Mouse (Mus musculus) limb, embryonic 14.5 days (tissue): ENCODE measurements around the gene Frmd8. TPM values are rescaled to one million over a fixed set of nuclear protein-coding genes. Genes with fewer than 3 reads are reported as not detected.

ENCODE experiments used
- ATAC-seq: fragments of 200-750 bp; cut with Nextera tagmentation; 2 replicates; pipeline ENCODE4 v1.8.0; 2017; ENCODE audit warnings: low read depth, moderate number of reproducible peaks, moderate TSS enrichment; ENCODE audit not compliant: low FRiP score
- DNase-seq: peaks from one replicate; pipeline ENCODE4 v3.0.0-alpha.2; 2015; ENCODE audit warnings: low spot score
- H3K27ac ChIP-seq: fragments of 300-500 bp; sonication (generic); replicated peaks from 2 replicates; pipeline ENCODE4 v1.5.1; 2014; ENCODE audit warnings: low read depth, mild to moderate bottlenecking, low read length, moderate library complexity, mixed read lengths
- H3K27me3 ChIP-seq: fragments of 300-500 bp; sonication (generic); 2 replicates; pipeline ENCODE4 v1.6.1; 2014; ENCODE audit warnings: low read length, mixed read lengths; ENCODE audit not compliant: control insufficient read depth, insufficient read depth
- H3K36me3 ChIP-seq: fragments of 300-500 bp; sonication (generic); 2 replicates; pipeline ENCODE4 v1.6.1; 2014; ENCODE audit warnings: mild to moderate bottlenecking, low read length, moderate library complexity, mixed read lengths; ENCODE audit not compliant: control insufficient read depth, insufficient read depth
- H3K4me1 ChIP-seq: fragments of 300-500 bp; sonication (generic); 2 replicates; pipeline ENCODE4 v1.6.1; 2014; ENCODE audit warnings: antibody characterized with exemption, low read length, mixed read lengths; ENCODE audit not compliant: control insufficient read depth, insufficient read depth
- H3K4me2 ChIP-seq: fragments of 300-500 bp; sonication (generic); replicated peaks from 2 replicates; pipeline ENCODE4 v1.6.1; 2014; ENCODE audit warnings: low read depth, mild to moderate bottlenecking, low read length, moderate library complexity; ENCODE audit not compliant: severe bottlenecking
- H3K4me3 ChIP-seq: fragments of 300-500 bp; sonication (generic); replicated peaks from 2 replicates; pipeline ENCODE4 v1.5.1; 2014; ENCODE audit warnings: low read length
- H3K9ac ChIP-seq: fragments of 300-500 bp; sonication (generic); 2 replicates; pipeline ENCODE4 v1.6.1; 2014; ENCODE audit warnings: mild to moderate bottlenecking, low read depth, low read length, moderate library complexity; ENCODE audit not compliant: severe bottlenecking
- H3K9me3 ChIP-seq: fragments of 300-500 bp; sonication (generic); 2 replicates; pipeline ENCODE4 v1.6.1; 2016; ENCODE audit warnings: low read length; ENCODE audit not compliant: control insufficient read depth
- POLR2A ChIP-seq: fragments of 200-500 bp; IDR thresholded peaks from 2 replicates; pipeline ENCODE4 v1.8.0; 2012; ENCODE audit warnings: inconsistent platforms, mild to moderate bottlenecking, moderate library complexity, borderline replicate concordance; ENCODE audit not compliant: insufficient read depth, insufficient read length; ENCODE audit errors: extremely low read depth
- WGBS: fragments of 180-500 bp; shearing (Covaris S2); extraction: QIAGEN DNeasy Blood & Tissue Kit; methylation state at CpG from one replicate; pipeline ENCODE4 v1.1.7; 2014; 5-methylcytosine and 5-hydroxymethylcytosine counted together
- polyA plus RNA-seq, 2 experiments: library from polyadenylated mRNA; depleted of rRNA in 1 of 2; stranded (reverse) in 1 of 2; unstranded in 1 of 2; fragments of >200 nt; fragmentation: Nextera tagmentation in 1 of 2; extraction: Ambion mirVana in 1 of 2; gene quantifications; 2 replicates each; pipeline versions ENCODE4 v1.2.1 to v1.2.3; 2012 to 2014

The Frmd8 gene
- polyA plus RNA-seq, 2 experiments: 22.7 TPM

- Histone ChIP-seq H3K4me1 (0 out of 2 replicates have a peak, but pooled peaks cover 2% of the 10 kb centered on the region), H3K27me3 (no peaks in the 10 kb centered on the region), H3K9me3 (no peaks in the 10 kb centered on the region), H3K27ac (no peak overlapping the region), H3K4me3 (no peak overlapping the region), H3K36me3 (no peaks in the 10 kb centered on the region), H3K4me2 (no peak overlapping the region), H3K9ac (no peak overlapping the region)
- TF ChIP-seq POLR2A: no peak
- no peak for ATAC-seq
- 79% methylated on average over 19 of the region's 19 CpGs for WGBS
- DNase-seq: no peak
Measured at GRCm38 (mm10) chr19:5829958-5830615, 45.0 kb downstream of the Frmd8 start.

- WGBS: 89% methylated on average over 7 of the region's 7 CpGs
- Histone ChIP-seq H3K9ac (no peak overlapping the region), H3K27me3 (no peaks in the 10 kb centered on the region), H3K4me1 (peaks cover 12% of the 10 kb centered on the region), H3K36me3 (no peaks in the 10 kb centered on the region), H3K27ac (no peak overlapping the region), H3K4me2 (no peak overlapping the region), H3K9me3 (no peaks in the 10 kb centered on the region), H3K4me3 (no peak overlapping the region)
- TF ChIP-seq POLR2A: no peak
- DNase-seq (no peak), ATAC-seq (no peak)
Measured at GRCm38 (mm10) chr19:5828905-5829304, 46.2 kb downstream of the Frmd8 start.

GRCm38 (mm10) chr19:5828155-5828554 is 46.9 kb downstream of the Frmd8 start:
- ATAC-seq (no peak), DNase-seq (no peak)
- WGBS: 93% methylated on average over 3 of the region's 3 CpGs
- no peaks in the 10 kb centered on the region for H3K9me3 ChIP-seq
- TF ChIP-seq POLR2A: no peak
- no peak overlapping the region for H3K27ac ChIP-seq
- H3K4me3 ChIP-seq: no peak overlapping the region
- H3K36me3 ChIP-seq: no peaks in the 10 kb centered on the region
- H3K27me3 ChIP-seq: no peaks in the 10 kb centered on the region
- no peak overlapping the region for H3K9ac ChIP-seq
- H3K4me1 ChIP-seq: peaks cover 19% of the 10 kb centered on the region
- no peak overlapping the region for H3K4me2 ChIP-seq

- Histone ChIP-seq H3K4me1 (peaks cover 23% of the 10 kb centered on the region), H3K9me3 (no peaks in the 10 kb centered on the region), H3K27me3 (no peaks in the 10 kb centered on the region), H3K4me3 (no peak overlapping the region), H3K27ac (no peak overlapping the region), H3K9ac (no peak overlapping the region), H3K36me3 (no peaks in the 10 kb centered on the region), H3K4me2 (no peak overlapping the region)
- ATAC-seq (no peak), DNase-seq (no peak)
- 72% methylated on average over 9 of the region's 9 CpGs for WGBS
- TF ChIP-seq POLR2A: no peak
Measured at GRCm38 (mm10) chr19:5827456-5828154, 47.5 kb downstream of the Frmd8 start.

GRCm38 (mm10) chr19:5827044-5827443 is 48.0 kb downstream of the Frmd8 start:
- 68% methylated on average over 6 of the region's 6 CpGs for WGBS
- DNase-seq: no peak
- Histone ChIP-seq H3K36me3 (no peaks in the 10 kb centered on the region), H3K4me2 (no peak overlapping the region), H3K4me1 (peaks cover 29% of the 10 kb centered on the region), H3K27ac (no peak overlapping the region), H3K27me3 (no peaks in the 10 kb centered on the region), H3K9ac (no peak overlapping the region), H3K9me3 (no peaks in the 10 kb centered on the region), H3K4me3 (no peak overlapping the region)
- ATAC-seq: no peak
- no peak for TF ChIP-seq POLR2A

GRCm38 (mm10) chr19:5826731-5827002 is 48.4 kb downstream of the Frmd8 start:
- Histone ChIP-seq H3K36me3 (no peaks in the 10 kb centered on the region), H3K4me3 (no peak overlapping the region), H3K4me1 (peaks cover 30% of the 10 kb centered on the region), H3K9ac (no peak overlapping the region), H3K4me2 (no peak overlapping the region), H3K9me3 (no peaks in the 10 kb centered on the region), H3K27me3 (no peaks in the 10 kb centered on the region), H3K27ac (no peak overlapping the region)
- TF ChIP-seq POLR2A: no peak
- ATAC-seq (no peak), DNase-seq (no peak)
- 76% methylated on average over 4 of the region's 4 CpGs for WGBS
